Mouse (Mus musculus) liver, embryonic 14.5 days (tissue): Measurements from ENCODE around the gene Pdcl2.

Experiments
- CTCF ChIP-seq: IDR thresholded peaks from 2 replicates; pipeline ENCODE4 v1.5.1; 2016; ENCODE audit warnings: antibody characterized with exemption, low read depth, control low read depth
- EP300 ChIP-seq: IDR thresholded peaks from 2 replicates; pipeline ENCODE4 v1.6.1; 2016; ENCODE audit warnings: antibody characterized with exemption, low read depth

DNA sequence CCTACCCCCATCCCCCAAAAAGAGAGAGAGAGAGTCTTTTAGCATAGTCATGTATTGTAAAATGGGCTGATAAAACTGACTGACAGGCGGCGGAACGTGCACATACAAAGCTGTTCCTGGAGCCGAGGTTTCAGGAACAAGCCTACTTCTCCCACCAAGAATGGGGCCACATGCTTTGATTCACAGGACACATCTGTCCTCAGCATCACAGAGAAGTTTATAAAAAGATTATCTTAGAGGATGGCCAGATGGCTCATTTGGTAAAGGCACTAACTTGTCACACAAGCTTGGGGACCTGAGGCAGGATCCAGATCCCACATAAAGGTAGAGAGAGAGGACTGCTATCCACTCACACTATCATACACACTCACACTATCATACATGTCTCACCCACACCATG lies 5.8 kb downstream of the Pdcl2 start:
- no peak for TF ChIP-seq CTCF
- no peak for TF ChIP-seq EP300
